Mouse (Mus musculus): ENCODE measurements around the gene Pitpnm1.

Pitpnm1 gene

DNA sequence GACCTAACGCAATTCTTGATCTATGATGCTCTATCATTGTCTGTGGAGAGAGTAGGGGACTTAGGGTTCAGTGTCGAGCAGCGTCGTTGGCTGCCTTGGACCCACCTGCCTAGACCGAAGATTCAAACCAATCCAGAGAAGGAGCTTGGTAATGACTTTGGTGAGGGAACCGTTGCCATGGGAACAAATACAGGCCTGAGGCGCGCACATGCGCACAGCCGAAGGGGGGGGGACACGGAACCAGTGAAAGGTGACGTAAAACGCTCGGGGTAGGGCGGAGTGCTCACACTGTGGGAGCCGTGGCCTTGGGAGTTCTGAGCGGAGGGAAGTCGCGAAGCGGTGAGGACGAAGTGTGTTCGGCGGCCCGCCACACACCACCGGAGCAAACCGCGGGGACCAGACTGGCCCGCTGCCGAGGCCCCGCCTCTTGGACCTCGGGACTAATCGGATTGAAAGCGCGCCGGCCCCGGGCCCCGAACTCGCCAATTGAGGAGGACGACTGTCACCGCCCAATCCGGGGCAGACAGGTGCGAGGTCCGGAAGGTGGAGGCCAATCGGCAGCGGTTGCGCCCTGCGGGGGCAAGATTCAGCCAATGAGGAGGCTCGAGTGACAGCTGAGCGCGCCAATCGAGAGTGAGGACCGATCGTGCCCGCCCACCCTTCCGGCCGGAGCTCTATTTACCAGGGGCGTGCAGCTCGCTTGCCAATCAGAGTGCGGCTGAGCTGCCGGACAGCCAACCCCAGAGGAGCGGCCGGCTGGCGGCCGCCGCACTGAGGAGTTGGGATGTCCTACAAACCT, 3.0 kb upstream of the Pitpnm1 start, which contains the start of gene Cdk2ap2:
Cdk2ap2 (plus strand) TSS at position 541 of the 799 bp plus-strand sequence.
- peak; percentile 100 for DNase-seq

DNA sequence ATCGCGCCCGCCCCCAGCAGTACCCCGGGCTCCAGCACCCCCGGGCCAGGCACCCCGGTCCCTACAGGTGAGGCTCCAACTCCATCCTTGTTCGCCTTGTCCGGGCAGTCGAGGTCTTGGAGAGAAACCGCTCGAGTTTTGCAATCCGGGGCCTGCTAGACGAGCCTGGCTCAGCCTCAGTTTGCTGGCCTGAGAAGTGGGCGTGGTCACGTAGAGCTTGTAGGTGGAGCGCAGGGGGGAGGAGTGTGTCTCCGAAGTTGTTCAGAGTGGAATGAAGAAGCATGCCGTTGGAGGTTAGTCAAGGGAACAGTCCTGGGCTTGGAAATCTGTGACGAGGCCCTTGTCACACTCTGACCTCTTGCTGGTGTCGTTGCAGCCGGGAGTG, 2.4 kb upstream of the Pitpnm1 start:
- peak; percentile 88 for DNase-seq

DNA sequence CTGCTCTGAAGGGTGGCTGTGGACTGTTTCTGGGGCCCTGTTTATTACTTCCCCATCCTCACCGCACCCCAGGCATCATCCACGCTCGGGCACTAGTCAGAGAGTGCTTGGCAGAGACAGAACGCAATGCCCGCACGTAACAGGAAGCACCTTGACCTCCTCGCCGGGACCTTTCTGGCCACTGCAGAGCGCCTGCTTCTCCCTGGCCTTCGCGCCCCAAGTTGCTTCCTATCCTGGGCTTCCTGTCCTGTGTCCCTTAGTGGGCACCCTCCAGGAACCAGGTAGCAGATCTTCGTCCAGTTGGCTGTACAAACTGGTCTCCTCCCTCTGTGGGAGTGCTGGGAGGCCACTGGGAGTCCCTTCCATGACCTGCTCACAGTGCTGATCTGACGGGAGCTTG, 1.4 kb upstream of the Pitpnm1 start:
- peak; percentile 39 for DNase-seq

DNA sequence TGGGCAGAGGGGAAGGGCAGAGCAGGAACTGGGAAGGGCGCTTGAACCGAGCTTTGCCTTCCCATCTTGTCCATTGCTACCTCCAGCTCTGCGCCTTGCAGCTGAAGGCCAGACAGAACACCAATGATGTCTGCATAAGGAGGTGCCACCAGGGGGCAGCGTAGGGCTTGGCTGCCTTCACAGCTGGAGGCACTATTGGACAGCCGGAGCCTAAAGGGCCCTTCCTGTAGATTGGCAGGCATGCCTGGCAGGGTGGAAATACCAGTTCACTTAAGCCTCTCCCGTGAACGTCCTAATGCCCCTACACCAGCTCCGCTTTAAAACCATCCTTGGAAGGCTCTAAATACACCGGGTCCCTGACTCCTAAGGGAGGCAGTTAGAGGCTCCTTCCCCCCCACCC, 742 bp upstream of the Pitpnm1 start:
- peak; percentile 97 for DNase-seq

DNA sequence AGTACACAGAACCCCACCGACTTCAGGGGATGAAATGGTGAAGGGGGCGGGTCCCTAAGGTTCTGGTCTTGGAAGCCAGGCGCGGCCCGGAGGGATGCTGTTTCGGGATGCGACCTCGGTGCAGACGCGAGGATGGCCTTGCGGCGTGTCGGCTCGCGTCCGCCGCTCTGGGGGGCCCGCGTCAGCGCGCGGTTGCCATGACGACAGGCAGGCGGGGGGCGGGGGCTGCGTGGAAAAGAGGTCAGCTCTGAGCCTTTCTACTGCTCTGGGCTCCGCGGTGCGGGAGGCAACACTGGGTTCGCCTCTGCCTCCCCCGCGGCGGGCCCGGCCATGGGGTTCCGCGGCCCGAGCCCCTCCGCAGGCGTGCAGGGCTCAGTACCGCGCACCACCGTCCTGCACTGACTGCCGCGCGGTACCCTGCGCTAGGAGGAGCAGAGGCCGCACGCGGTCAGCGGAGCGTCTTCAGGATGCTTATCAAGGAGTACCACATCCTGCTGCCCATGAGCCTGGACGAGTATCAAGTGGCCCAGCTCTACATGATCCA, 992 bp downstream of the Pitpnm1 start:
- DNase-seq, result peak; percentile 66

DNA sequence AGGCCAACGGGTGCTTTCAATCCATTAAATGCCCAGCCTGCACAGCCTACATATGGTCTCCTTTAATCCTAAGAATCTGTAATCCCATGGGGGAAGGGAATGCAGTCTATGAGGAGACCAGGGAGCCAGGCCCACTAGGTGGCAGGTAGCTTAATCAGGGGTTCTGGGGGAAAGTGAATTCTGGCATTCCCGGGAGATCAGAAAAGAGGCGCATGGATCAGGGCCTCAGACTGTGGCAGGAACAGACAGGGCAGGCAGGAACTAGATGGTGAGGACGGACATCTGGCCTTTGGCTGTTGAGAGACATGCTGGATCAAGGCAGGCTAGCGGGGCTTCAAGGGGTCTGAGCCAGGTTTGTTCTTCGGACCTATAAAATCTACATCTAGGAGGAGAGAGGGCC, 1.7 kb downstream of the Pitpnm1 start:
- DNase-seq, result no peak

DNA sequence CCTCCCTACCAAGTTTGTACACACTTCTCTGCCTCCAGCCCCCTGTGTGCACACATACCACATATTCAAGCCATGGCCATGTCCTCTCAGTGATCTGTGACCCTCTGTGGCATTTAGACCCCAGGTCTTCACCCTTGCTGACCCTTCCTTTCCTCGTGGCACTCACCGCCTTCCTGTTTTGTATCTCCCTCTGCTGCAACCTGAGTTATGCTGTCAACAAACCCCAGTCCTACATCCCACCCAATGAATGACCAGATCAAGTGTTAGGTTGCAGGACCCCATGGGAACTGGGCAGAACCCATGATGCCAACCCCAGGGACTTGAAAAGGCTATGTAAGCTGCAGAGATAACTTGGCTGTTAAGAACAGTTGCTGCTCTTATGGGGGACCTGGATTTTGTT, 2.3 kb downstream of the Pitpnm1 start:
- no peak for DNase-seq

DNA sequence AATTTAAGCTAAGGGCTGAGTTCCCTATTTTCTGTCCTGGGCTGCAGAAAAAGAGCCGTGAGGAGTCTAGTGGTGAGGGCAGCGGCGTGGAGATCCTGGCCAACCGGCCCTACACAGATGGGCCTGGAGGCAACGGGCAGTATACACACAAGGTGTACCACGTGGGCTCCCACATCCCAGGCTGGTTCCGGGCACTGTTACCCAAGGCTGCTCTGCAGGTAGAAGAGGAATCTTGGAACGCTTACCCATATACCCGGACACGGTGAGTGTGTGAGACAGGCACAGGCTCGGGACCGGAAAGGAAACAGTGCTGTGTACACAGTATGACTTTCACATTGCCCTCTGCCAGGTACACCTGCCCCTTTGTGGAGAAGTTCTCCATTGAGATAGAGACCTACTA, 2.8 kb downstream of the Pitpnm1 start:
- DNase-seq, result no peak

DNA sequence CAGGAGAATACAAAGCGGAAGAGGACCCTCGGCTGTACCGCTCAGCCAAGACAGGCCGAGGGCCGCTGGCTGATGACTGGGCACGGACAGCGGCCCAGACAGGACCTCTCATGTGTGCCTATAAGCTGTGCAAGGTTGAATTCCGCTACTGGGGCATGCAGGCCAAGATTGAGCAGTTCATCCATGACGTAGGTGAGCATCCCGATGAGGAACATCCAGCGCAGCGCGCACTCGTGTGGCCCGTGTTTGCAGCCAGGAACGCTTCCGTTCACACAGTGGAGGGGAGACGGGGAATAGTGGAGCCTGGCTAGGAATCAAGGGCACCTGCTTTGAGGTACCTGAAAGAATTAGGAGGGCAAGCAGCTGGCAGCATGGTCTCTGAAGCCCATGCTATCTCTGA, 3.5 kb downstream of the Pitpnm1 start:
- DNase-seq, result no peak

DNA sequence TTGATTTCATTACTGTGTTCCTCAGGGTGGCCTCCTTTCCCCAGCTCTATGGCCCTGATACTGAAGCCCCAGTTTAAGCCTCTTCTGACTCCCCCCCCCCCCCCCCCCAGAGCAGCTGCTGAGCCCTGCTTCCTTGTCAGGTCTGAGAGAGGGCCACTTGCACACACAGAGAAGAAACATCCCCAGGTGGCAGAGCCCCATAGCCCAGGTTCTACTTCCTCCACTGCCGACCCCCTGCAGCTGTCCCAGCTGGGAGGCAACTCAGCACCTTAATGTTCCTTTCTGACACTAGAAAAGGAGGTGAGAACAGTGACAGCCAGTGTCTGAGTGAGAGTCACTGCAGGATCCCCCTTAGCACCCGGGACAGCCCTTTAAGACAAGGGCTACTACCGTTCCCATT, 4.0 kb downstream of the Pitpnm1 start:
- DNase-seq, result no peak

DNA sequence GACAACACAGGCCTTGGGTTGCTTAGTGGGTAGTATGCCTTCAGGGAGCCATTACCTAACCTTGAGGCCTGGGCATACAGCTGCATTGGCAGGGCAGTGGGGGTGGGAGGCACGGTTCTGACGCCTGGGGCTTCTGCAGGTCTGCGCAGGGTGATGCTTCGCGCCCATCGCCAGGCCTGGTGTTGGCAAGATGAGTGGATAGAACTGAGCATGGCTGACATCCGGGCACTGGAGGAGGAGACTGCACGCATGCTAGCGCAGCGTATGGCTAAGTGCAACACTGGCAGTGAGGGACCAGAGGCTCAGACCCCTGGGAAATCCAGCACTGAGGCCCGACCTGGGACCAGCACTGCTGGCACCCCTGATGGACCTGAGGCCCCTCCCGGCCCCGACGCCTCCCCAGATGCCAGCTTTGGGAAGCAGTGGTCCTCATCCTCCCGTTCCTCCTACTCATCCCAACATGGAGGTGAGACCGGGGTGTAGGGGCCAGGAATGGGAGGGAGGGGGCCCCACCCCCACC, 4.9 kb downstream of the Pitpnm1 start:
- DNase-seq, result no peak

DNA sequence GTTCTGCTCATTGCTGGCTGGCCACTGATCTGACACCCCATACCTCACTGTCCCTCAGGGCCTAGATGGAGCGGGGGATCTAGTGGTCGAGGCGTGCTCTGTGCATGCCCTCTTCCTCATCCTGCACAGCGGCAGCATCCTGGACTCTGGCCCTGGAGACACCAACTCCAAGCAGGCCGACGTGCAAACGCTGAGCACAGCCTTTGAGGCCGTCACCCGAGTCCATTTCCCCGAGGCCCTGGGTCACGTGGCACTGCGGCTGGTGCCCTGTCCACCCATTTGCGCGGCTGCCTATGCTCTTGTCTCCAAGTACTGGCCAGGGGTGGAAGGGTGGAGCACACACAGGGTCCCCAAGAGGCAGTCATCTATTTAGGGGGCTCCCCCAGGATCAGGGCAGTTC, 6.9 kb downstream of the Pitpnm1 start:
- DNase-seq, result no peak

DNA sequence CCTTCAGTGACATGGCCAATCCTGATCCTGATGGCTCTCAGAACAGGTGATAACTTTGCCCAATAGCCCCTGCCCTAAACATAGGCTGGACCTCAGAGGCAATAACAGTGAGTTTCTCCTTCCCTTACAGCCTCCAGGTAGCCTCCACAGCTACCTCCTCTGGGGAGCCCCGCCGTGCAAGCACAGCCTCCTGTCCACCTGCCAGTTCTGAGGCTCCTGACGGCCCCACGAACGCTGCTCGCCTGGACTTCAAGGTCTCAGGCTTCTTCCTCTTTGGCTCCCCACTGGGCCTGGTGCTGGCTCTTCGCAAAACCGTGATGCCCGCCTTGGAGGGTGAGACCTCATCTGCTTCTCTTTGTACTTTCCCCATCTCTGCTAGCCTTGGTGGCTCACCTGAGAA, 8.7 kb downstream of the Pitpnm1 start:
- no peak for DNase-seq

DNA sequence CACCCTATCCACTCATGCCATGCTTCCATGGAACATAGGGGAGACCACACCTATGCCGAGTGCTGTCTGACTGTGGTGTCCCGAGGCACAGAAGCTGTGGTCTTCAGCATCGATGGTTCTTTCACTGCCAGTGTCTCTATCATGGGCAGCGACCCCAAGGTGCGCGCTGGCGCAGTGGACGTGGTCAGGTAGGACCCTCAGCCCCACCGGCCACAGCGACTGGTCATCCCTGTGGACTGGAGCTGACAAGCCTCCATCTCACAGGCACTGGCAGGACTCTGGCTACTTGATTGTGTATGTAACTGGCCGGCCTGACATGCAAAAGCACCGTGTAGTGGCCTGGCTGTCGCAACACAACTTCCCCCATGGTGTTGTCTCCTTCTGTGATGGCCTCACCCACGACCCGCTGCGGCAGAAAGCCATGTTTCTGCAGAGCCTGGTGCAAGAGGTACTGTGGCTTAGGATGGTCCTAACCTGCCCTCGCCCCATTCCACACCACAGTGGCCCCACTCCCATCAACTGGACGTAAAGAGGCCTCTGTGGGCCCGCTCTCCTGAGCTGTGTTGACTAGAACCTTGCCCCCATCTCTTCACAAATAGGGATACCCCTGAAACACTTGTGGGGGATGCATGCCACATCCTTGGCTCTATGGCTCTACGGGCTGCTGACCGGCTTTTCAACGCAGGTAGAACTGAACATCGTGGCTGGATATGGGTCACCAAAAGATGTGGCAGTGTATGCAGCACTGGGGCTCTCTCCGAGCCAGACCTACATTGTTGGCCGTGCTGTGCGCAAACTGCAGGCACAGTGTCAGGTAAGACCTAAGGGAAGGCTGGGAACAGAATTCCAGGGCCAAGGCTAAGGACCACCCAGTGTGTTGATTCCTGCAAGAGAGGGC, 12.5 kb downstream of the Pitpnm1 start:
- DNase-seq, result peak; percentile 18

DNA sequence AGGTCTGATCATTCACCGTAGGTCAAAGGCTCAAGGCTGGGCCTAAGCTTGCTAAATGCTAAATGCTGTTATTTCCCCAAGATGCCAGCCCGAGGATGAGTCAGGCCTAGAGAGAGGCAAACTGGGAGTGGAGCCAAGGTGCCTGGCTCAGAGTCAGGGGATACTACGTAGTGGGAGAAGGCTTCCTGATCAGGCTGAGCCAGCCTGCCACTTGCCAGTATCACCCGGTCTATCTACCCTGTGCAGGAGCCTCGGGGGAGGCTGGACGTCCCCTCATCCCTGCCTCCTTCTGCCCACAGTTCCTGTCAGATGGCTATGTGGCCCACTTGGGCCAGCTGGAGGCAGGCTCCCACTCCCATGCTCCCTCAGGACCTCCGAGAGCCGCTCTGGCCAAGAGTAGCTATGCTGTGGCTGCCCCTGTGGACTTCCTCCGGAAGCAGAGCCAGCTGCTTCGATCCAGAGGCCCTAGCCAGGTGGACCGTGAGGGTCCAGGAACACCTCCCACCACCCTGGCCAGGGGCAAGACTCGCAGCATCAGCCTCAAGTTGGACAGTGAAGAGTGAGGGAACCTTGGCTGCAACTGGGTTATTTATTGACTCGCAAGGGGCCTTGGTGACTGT, 13.5 kb downstream of the Pitpnm1 start:
- DNase-seq, result peak; percentile 85

DNA sequence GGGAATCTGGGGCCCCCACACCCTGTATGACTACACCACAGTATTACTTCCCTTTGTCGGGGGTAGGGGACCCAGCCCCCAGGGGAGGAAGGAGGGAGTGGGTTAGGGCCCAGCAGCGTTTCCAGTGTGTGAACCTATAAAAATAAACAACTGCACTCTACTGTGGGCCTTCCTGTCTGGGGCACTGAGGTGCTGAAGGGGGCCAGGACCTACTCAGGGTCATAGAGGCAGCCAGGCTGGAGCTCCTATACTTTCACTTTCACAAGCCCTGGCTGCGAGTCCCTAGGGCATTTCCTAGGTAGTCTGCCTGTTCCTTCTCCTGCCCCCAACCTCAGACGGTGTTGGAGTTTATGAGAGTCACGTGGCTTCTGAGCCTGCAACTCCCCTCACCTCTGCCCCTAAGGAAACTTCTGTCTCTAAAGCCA, 14.0 kb downstream of the Pitpnm1 start:
- DNase-seq, result peak; percentile 53

DNA sequence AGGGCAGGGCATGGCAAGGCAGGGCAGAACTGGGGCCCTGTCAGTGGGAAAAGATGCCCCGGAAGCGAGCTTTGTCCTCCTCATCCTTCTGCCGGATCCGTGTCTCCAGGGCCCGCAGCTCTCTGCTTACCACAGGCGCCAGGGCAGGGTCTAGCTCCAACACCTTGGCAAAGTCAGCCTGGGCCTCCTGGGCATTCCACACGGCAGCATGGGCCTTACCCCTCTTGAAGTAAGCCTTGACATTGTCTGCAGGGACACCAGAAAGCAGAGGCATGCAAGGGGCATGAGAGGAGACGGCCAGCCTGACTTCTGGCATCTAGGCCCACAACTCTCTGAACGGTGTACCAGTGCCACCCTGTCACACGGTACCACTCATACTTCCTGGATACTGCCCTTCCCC, 14.8 kb downstream of the Pitpnm1 start:
- DNase-seq, result peak; percentile 13

DNA sequence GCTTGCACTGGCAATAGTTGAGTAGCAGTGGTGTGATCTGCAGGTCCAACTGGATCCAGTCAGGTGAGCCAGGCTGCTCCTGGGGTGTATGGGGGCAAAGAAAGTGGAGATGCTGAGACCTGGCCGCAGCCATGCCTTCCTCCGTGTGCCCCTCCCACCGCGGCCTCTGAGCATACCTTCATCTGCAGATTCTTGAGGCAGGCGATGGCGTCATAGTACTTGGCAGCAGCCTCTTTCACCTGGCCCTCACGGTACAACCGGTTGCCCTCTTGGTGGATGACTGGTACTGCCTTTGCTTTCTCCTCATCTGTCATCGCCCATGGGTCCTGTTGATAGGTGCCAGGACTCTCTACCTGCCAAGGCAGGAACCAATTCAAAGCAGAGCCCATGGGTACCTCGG, 15.3 kb downstream of the Pitpnm1 start:
- no peak for DNase-seq

DNA sequence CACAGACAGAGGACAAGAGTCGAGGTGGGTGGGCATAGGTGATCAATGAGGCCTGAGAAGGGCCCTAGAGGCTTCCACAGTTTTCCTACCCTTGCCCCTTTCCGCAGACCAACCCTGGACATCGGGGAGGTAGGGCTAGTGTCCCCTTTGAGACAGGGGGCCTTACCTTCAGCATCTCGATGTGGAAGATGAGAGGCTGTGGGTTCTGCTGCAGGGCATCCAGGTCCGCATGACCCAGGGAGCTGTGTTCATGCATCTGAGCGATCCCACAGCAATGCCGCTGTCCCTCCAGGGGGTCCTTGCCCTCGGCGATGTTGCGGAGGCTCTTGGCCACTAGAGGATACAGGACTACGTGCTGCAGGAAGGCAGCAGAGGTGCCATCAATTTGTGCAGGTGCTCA, 16.0 kb downstream of the Pitpnm1 start:
- no peak for DNase-seq

DNA sequence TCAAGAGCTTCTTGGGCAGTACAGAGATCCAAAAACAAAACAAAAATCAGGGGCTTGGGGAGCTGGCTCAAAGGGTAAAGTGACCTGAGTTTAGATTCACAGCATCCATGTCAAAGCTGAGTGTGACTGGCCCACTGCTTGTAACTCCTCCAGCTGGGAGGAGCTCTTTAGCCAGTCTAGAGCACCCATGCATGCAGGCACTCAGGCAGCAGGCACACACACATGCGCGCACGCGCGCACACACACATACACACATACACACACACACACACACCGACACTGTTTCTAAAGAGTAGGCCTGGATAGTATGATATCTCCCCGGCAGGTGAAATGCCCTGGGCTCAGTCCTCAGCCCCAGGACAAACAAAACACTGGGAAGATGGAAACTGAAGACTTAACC, 17.2 kb downstream of the Pitpnm1 start:
- DNase-seq, result no peak

DNA sequence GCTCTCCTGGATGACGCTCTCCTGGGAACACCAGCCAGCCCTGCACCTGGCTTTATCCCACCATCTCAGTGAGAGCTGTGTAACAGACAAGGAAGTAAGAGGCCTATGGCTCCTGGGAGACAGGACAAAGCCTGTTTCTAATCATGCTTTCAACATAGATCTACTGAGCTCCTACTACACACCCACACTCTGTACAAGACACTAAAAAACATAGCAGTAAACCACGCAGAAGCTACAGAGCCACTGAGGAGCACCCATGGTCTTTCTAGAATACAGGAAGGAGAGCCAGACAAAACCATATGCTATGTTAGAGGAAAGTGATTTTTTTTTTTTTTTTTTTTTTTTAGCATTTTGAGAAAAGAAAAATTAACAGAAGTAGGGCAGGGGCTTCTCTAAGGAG, 18.6 kb downstream of the Pitpnm1 start:
- no peak for DNase-seq

DNA sequence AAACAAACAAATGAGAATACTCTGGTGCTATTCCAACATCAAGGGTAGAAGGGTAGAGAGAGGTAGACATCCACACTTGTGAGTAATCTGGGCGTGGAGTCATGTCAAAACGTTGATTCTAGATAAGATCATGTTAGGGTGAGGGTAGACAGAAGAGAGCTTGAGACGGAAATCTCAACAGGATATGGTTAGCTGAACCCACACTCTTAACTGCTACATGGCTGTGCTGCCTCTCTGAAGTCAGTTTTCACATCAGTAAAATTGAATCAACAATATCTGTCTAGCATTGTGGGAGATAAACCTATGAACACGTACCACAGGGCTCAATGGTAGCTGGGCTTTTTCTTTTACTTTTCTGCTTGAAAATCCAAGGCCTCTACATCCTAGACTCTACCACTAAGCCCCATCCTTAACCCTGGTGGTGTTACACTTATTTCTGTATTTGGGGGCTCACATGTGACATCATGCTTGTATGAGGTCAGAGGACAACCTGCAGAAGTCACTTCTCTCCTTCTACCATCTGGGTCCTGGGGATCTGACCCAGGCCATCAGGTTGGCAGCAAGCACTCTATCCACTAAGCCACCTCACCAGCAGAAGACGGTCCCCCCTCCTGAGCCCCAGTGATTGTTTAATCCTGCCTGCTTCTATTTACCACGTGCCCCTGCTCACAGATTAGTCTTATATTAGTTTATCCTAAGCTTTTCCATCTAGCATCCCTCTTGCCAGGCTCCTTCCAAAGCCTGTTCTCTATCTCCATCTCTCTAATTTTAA, 20.1 kb downstream of the Pitpnm1 start:
- DNase-seq, result no peak
